Mouse (Mus musculus) cortical plate, adult 2 months (tissue): ENCODE data around the gene Ccdc92.

Experiments
- CTCF ChIP-seq: fragments of 200-500 bp; IDR thresholded peaks from 2 replicates; pipeline ENCODE4 v1.5.1; 2011; ENCODE audit warnings: mild to moderate bottlenecking, control low read depth, low read length; ENCODE audit not compliant: insufficient read depth; ENCODE audit errors: extremely low read depth
- POLR2A ChIP-seq: fragments of 200-500 bp; IDR thresholded peaks from 2 replicates; pipeline ENCODE4 v1.6.1; 2011; ENCODE audit warnings: mild to moderate bottlenecking, low read length, control low read depth; ENCODE audit not compliant: insufficient read depth; ENCODE audit errors: extremely low read depth

GRCm38 (mm10) chr5:124903852-124904251, 41.6 kb upstream of the Ccdc92 start:
- TF ChIP-seq CTCF (no peak), POLR2A (no peak)
